Mouse (Mus musculus): ENCODE results near the gene Fam241b.
A peak's percentile ranks its signal among the peaks of the same experiment; 100 is the strongest.

- peak; percentile 35; the same call in 1 of the 2 replicates for TF ChIP-seq EP300 (IDR thresholded peaks at IDR 0.05; ENCODE audit: low read depth)
- no peak for TF ChIP-seq CTCF (IDR thresholded peaks at IDR 0.05; ENCODE audit: low read depth)
Observed at GRCm38 (mm10) chr10:62066213-62066612, 77.5 kb downstream of the Fam241b start.

Data from liver, postnatal 0 days (tissue).